Mouse (Mus musculus) C2C12 (cell line): Measurements from ENCODE around the gene Zfp688. TPM values are rescaled to one million over a fixed set of nuclear protein-coding genes. Genes with fewer than 3 reads are reported as not detected.
"Not testable (repeated sequence)": the region's sequence is repeated elsewhere in the genome, so short reads cannot be mapped to it uniquely, and the experiment has no call there.

Source experiments
- H3K27me3 ChIP-seq: one replicate; pipeline ENCODE4 v1.6.1; 2011; ENCODE audit not compliant: control insufficient read depth, insufficient read depth, insufficient read length
- H3K36me3 ChIP-seq: one replicate; pipeline ENCODE4 v1.6.1; 2011; ENCODE audit not compliant: control insufficient read depth, insufficient read depth
- H3K4me3 ChIP-seq: one replicate; pipeline ENCODE4 v1.5.1; 2011; ENCODE audit warnings: mild to moderate bottlenecking, control low read depth; ENCODE audit not compliant: poor library complexity, insufficient read depth, severe bottlenecking
- H3K79me2 ChIP-seq: one replicate; pipeline ENCODE4 v1.6.1; 2011; ENCODE audit not compliant: control insufficient read depth, insufficient read depth
- H3K79me3 ChIP-seq: one replicate; pipeline ENCODE4 v1.6.1; 2011; ENCODE audit warnings: low read depth, control low read depth
- H3ac ChIP-seq: one replicate; pipeline ENCODE3; 2011; ENCODE audit warnings: low read depth; ENCODE audit not compliant: control insufficient read depth, insufficient read length
- CEBPB ChIP-seq: IDR thresholded peaks from one replicate; pipeline ENCODE4 v1.6.1; 2011; ENCODE audit warnings: low read depth, mild to moderate bottlenecking, control low read depth, moderate library complexity
- CTCF ChIP-seq: IDR thresholded peaks from one replicate; pipeline ENCODE4 v1.5.1; 2011; ENCODE audit not compliant: control insufficient read depth, insufficient read depth, insufficient read length
- FOSL1 ChIP-seq: IDR thresholded peaks from one replicate; pipeline ENCODE4 v1.8.0; 2011; ENCODE audit warnings: mild to moderate bottlenecking, low read length; ENCODE audit not compliant: poor library complexity, insufficient read depth, severe bottlenecking
- MAX ChIP-seq: IDR thresholded peaks from one replicate; pipeline ENCODE4 v1.6.1; 2011; ENCODE audit warnings: mild to moderate bottlenecking, control low read depth
- MYOD1 ChIP-seq: IDR thresholded peaks from one replicate; pipeline ENCODE4 v1.6.1; 2011; ENCODE audit warnings: low read depth; ENCODE audit not compliant: control insufficient read depth, insufficient read length
- MYOG ChIP-seq: IDR thresholded peaks from one replicate; pipeline ENCODE4 v1.6.1; 2011; ENCODE audit not compliant: control insufficient read depth, insufficient read length; ENCODE audit errors: extremely low read depth
- USF1 ChIP-seq: IDR thresholded peaks from one replicate; pipeline ENCODE4 v1.6.1; 2011; ENCODE audit warnings: low read depth, mild to moderate bottlenecking, control low read depth, moderate library complexity
- long read RNA-seq, 2 experiments: library from polyadenylated mRNA; unstranded; transcript quantifications; one replicate each; pipeline ENCODE4 v2.0.0; 2019 to 2020
- polyA plus RNA-seq: library from polyadenylated mRNA; unstranded; fragments of >200 nt; fragmentation: generic; extraction: Trizol; gene quantifications from one replicate; pipeline ENCODE4 v1.2.1, GENCODE M21; 2012; ENCODE audit warnings: missing spikeins

Gene Zfp688
- 8.2 TPM for polyA plus RNA-seq
- long read RNA-seq, experiment 1, partial matches to known transcripts = 0 of 13 reads
- long read RNA-seq, experiment 1, other reads (novel, unspliced or antisense) = 9 of 13 reads
- long read RNA-seq, experiment 2, partial matches to known transcripts = 1 of 10 reads
- long read RNA-seq, experiment 2, other reads (novel, unspliced or antisense) = 6 of 10 reads

GRCm38 (mm10) chr7:127421388-127422191 is at the start of gene Zfp688:
TSS of gene Zfp688 (minus strand) at chr7:127422068.
- Histone ChIP-seq H3K79me2 (no peaks in the 10 kb centered on the region), H3K27me3 (no peaks in the 10 kb centered on the region), H3K36me3 (no peaks in the 10 kb centered on the region), H3ac (peak within 1 kb of the TSS; percentile 81), H3K4me3 (peak within 1 kb of the TSS; percentile 57), H3K79me3 (no peaks in the 10 kb centered on the region)
- TF ChIP-seq MAX (no peak), CTCF (peak; percentile 14)

GRCm38 (mm10) chr7:127471646-127472010 is 49.8 kb upstream of the Zfp688 start:
- H3K4me3 ChIP-seq = peak overlapping the region; percentile 57
- peak overlapping the region; percentile 89 for H3ac ChIP-seq
- TF ChIP-seq FOSL1 (no peak), CTCF (no peak), USF1 (no peak), MYOG (no peak), MAX (no peak)
- H3K36me3 ChIP-seq = peaks cover 49% of the 10 kb centered on the region
- peaks cover 45% of the 10 kb centered on the region for H3K79me2 ChIP-seq
- no peaks in the 10 kb centered on the region for H3K27me3 ChIP-seq
- peaks cover 20% of the 10 kb centered on the region for H3K79me3 ChIP-seq

DNA sequence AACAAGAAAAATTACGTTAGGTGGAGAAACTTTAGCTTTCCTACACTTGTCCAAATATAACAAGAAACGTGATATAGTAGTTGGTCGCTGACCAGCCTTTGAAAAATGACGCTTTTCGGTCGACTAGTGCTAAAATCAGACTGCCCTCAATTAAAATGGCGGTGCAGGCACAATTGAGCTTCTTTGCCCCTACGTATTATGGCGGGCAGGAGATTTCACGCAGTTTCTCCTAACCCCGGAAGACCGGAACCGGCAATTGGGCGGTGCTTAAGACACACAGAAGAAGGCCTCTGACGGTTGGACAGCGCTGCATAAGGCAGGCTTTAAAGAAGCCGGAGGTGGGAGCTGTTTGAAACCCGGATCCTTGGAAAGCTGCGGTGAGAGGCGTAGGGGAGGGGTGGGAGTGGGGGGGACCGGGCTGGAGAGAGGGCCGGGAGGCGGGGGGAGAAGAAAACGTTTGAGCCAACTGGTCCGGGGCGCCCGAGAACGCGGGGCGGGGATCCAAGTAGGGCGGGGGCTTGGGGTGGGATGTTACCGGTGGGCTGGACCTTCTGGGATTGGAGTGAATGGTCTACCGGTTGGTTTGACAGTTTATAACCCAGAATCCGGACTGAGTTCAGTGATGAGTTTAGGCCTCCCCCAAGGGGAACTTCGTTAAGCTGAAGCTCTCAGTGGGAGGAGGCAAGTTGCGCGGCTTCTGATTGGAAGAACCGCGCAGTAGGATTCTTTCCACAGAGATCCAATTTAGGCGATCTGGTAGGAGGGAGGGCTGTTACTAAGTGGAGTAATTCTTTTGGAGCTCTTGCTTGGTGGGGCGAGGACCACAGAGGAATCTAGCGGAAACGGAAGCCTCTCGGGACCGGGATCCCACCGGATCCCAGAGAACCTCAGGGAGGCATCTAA is 49.1 kb upstream of the Zfp688 start:
- Histone ChIP-seq H3K79me3 (peaks cover 20% of the 10 kb centered on the region), H3K79me2 (peaks cover 45% of the 10 kb centered on the region), H3K4me3 (peak overlapping the region; percentile 57), H3K36me3 (peaks cover 49% of the 10 kb centered on the region), H3K27me3 (no peaks in the 10 kb centered on the region), H3ac (peak overlapping the region; percentile 89)
- no peak for TF ChIP-seq MYOG
- no peak for TF ChIP-seq CTCF
- TF ChIP-seq MYOD1 = no peak
- no peak for TF ChIP-seq FOSL1
- no peak for TF ChIP-seq USF1
- TF ChIP-seq MAX = no peak
- no peak for TF ChIP-seq CEBPB

DNA sequence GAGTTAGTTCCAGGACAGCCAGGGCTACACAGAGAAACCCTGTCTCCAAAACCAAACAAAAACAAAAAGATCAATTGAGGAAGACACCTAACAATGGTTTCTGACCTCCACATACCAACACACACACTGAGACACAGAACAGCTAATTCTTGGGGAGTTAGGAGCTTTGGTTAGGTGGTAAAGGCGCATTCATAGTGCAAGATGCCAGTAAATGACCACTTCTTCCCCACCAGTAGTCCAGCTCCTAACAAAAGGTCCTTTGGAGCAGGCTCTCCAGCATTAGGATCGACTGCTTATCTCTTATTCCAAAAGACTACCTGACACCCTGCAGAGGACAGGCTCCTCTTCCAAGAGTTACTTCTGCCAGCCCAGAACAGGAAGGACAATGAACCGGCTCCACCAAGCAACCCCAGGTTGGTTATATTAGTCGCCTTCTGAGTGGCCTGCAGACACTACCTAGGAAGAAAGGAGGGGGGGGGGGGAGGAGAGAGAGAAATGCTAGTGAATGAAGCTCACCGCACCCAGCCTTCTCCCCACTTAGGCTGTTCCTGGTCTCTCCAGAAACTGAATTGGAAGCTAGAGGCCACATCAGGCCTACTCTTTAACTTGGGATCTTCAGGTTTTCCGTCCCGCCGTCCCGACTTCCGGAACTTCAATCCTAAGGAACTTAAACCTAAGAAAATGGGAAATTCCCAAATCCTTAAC is 48.3 kb upstream of the Zfp688 start:
- TF ChIP-seq MYOG (no peak), FOSL1 (no peak), CEBPB (no peak), MAX (no peak), CTCF (no peak), USF1 (no peak), MYOD1 (no peak)

DNA sequence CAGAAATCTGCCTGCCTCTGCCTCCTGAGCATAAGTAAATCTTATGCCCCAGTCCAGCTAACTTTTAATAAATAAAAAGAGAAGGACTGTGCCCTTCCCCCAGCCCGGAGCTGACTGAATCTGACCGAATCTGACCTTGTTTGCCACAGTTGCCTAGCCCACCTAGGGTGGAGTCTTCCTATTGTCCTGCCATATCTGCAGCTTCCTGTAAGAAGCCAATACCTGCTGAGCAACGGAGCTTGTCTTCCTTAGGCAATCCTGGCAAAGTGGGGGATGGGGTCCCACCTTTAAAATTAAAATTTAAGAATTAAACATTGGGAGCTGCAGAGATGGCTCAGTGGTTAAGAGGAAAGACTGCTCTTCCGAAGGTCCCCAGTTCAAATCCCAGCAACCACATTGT is 44.7 kb upstream of the Zfp688 start:
- H3K79me3 ChIP-seq = peaks cover 10% of the 10 kb centered on the region

More for the DNA sequence above, 48.3 kb upstream of the Zfp688 start:
- Histone ChIP-seq H3K27me3 (no peaks in the 10 kb centered on the region), H3K79me3 (peaks cover 20% of the 10 kb centered on the region), H3K79me2 (peaks cover 46% of the 10 kb centered on the region), H3ac (peak overlapping the region; percentile 31), H3K4me3 (peak overlapping the region; percentile 57), H3K36me3 (peaks cover 48% of the 10 kb centered on the region)

DNA sequence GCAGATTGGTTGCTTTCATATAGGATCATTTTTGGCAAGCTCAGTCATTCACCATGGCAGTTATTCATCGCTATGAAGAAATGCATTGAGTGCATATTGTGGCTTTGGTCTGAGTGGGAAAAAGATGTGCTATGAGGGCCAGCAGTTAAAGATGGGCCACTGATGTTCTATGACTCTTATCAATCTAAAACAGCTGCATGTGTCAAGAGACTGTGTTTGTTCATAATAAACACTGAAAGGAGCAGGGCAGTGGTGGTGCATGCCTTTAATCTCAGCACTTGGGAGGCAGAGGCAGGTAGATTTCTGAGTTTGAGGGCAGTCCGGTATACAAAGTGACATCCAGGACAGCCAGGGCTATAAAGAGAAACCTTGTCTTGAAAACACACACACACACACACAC is 43.8 kb upstream of the Zfp688 start:
- not testable (repeated sequence) for H3K4me3 ChIP-seq, H3K79me3 ChIP-seq, H3ac ChIP-seq, H3K27me3 ChIP-seq
- Histone ChIP-seq H3K36me3 (peaks cover 42% of the 10 kb centered on the region), H3K79me2 (peaks cover 19% of the 10 kb centered on the region)

More for the DNA sequence above, 44.7 kb upstream of the Zfp688 start:
- H3K36me3 ChIP-seq = peaks cover 36% of the 10 kb centered on the region
- no peak overlapping the region for H3K4me3 ChIP-seq
- H3ac ChIP-seq = no peak overlapping the region
- H3K79me2 ChIP-seq = peaks cover 19% of the 10 kb centered on the region
- H3K27me3 ChIP-seq = no peaks in the 10 kb centered on the region
- TF ChIP-seq USF1 (no peak), MAX (no peak), MYOG (no peak), CEBPB (no peak), FOSL1 (no peak), MYOD1 (no peak), CTCF (no peak)
